Comparison of ENCODE assay signal across 25 mouse cellular contexts in the genomic region with DNA sequence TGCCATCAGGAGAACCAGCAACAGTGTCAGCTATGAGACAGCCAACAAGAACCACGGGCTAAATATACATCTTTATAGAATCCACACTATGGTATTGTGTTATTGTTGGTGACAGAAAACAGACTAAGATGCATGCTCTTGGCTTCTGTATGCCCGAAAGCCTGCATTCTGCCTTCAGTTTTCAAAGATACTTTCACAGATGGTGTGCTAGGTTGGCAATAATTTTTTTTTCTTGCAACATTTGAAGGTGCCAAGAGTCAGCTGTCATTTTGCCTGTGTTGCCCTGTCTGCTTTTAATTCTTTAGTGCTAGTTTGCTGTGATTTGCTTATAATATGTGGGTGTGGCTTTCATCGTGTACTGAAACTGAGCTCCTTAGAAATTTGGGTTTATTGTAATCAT.
A peak's percentile ranks its signal among the peaks of the same experiment; 100 is the strongest.
DNase-seq lines count a peak whose midpoint lies in the region; ATAC-seq and TF ChIP-seq lines count a peak whose summit lies in the region.
"Had no signal": no experiment of that assay in that cellular context is flagged by ENCODE, and none has a peak within 500 bp of the region (broad histone marks: within the 10 kb centered on the region; RNA-seq: fewer than 3 reads in every experiment).

No protein-coding gene starts in this region.

- no peaks in the 10 kb centered on the region for H3K36me3 ChIP-seq in forebrain, embryonic 15.5 days
- no peaks in the 10 kb centered on the region for H3K36me3 ChIP-seq in forebrain, embryonic 10.5 days (replicated peaks)
- H3K36me3 ChIP-seq: embryonic facial prominence, embryonic 12.5 days; embryonic facial prominence, embryonic 15.5 days; heart, embryonic 10.5 days; heart, embryonic 13.5 days; hindbrain, embryonic 12.5 days; hindbrain, embryonic 15.5 days had no signal

- WGBS in forebrain, embryonic 15.5 days, result 60% methylated on average over 3 of the region's 3 CpGs
- WGBS in forebrain, embryonic 10.5 days, result 92% methylated on average over 3 of the region's 3 CpGs

- no peak for DNase-seq in forebrain, embryonic 10.5 days (ENCODE audit: extremely low spot score, low spot score)
- peak; percentile 24 for DNase-seq in layer of hippocampus, adult 9-11 months
- no peak for DNase-seq in layer of hippocampus, postnatal 36 days
- DNase-seq in brain, embryonic 14.5 days (ENCODE audit: low read depth), result peak; percentile 69
- DNase-seq in telencephalon, adult 2 months (ENCODE audit: low read depth, low spot score), result peak; percentile 23
- DNase-seq: adrenal gland, adult 2 months; adrenal gland, postnatal 14 days; cerebellum, adult 11-12 months; cerebellum, adult 8-10 months; cerebellum, postnatal 25 days; gastrocnemius, postnatal 10 days; gastrocnemius, postnatal 36 days; heart, adult 2 months; heart, postnatal 14 days; kidney, adult 2 months had no signal

- TF ChIP-seq POLR2A in brain, embryonic 14.5 days (IDR thresholded peaks at IDR 0.05; ENCODE audit: borderline replicate concordance, extremely low read depth, insufficient read depth, insufficient read length, poor library complexity, severe bottlenecking), result no peak

- H3K9ac ChIP-seq in forebrain, embryonic 15.5 days (replicated peaks), result no peak overlapping the region
- H3K9ac ChIP-seq: embryonic facial prominence, embryonic 12.5 days; embryonic facial prominence, embryonic 15.5 days; heart, embryonic 13.5 days; hindbrain, embryonic 12.5 days; hindbrain, embryonic 15.5 days had no signal

- H3K4me1 ChIP-seq in forebrain, embryonic 15.5 days, result peaks cover 5% of the 10 kb centered on the region
- H3K4me1 ChIP-seq in forebrain, embryonic 10.5 days, result peaks cover 6% of the 10 kb centered on the region; the same call in 1 of the 2 replicates
- H3K4me1 ChIP-seq: embryonic facial prominence, embryonic 12.5 days; heart, embryonic 13.5 days; hindbrain, embryonic 12.5 days; hindbrain, embryonic 15.5 days had no signal

- H3K9me3 ChIP-seq in forebrain, embryonic 15.5 days, result no peaks in the 10 kb centered on the region
- H3K9me3 ChIP-seq in forebrain, embryonic 10.5 days, result no peaks in the 10 kb centered on the region
- H3K9me3 ChIP-seq: embryonic facial prominence, embryonic 12.5 days; embryonic facial prominence, embryonic 15.5 days; heart, embryonic 10.5 days; heart, embryonic 13.5 days; hindbrain, embryonic 12.5 days; hindbrain, embryonic 15.5 days had no signal

- no peak for TF ChIP-seq CTCF in brain, embryonic 14.5 days (IDR thresholded peaks at IDR 0.05; ENCODE audit: borderline replicate concordance, extremely low read depth, insufficient read depth, insufficient read length)

- no peak overlapping the region for H3K4me2 ChIP-seq in forebrain, embryonic 15.5 days (replicated peaks)
- H3K4me2 ChIP-seq: embryonic facial prominence, embryonic 12.5 days; embryonic facial prominence, embryonic 15.5 days; heart, embryonic 13.5 days; hindbrain, embryonic 12.5 days; hindbrain, embryonic 15.5 days had no signal

- 0 out of 2 replicates have a peak overlapping the region, but pooled peaks have one; percentile 20 for H3K27ac ChIP-seq in forebrain, embryonic 15.5 days (replicated peaks)
- no peak overlapping the region for H3K27ac ChIP-seq in forebrain, embryonic 10.5 days
- H3K27ac ChIP-seq: embryonic facial prominence, embryonic 12.5 days; embryonic facial prominence, embryonic 15.5 days; heart, adult 2 months; heart, embryonic 10.5 days; heart, embryonic 13.5 days; hindbrain, embryonic 12.5 days; hindbrain, embryonic 15.5 days had no signal

- ATAC-seq in forebrain, embryonic 15.5 days (replicated peaks), result no peak
- ATAC-seq in megakaryocyte, adult 5-6 weeks (ENCODE audit: poor library complexity, severe bottlenecking), result no peak
- ATAC-seq: CD4-positive, CD25-positive, alpha-beta regulatory T cell, adult 4 months; intestine, postnatal 0 days had no signal

- peaks cover 5% of the 10 kb centered on the region; the same call in 1 of the 2 replicates for H3K27me3 ChIP-seq in forebrain, embryonic 15.5 days
- H3K27me3 ChIP-seq in forebrain, embryonic 10.5 days (ENCODE audit: poor library complexity, severe bottlenecking), result peaks cover 11% of the 10 kb centered on the region

- H3K4me3 ChIP-seq in forebrain, embryonic 15.5 days, result no peak overlapping the region
- H3K4me3 ChIP-seq in forebrain, embryonic 10.5 days, result no peak overlapping the region
- H3K4me3 ChIP-seq: embryonic facial prominence, embryonic 12.5 days; embryonic facial prominence, embryonic 15.5 days; heart, adult 2 months; heart, embryonic 10.5 days; heart, embryonic 13.5 days; hindbrain, embryonic 12.5 days; hindbrain, embryonic 15.5 days had no signal

Comparison
In these comparisons a context has a peak if more than half of its experiments do, and no peak if none do; other contexts are left out.
1. DNase-seq: peak in layer of hippocampus, adult 9-11 months (single experiment), brain, embryonic 14.5 days (single experiment) and telencephalon, adult 2 months (single experiment); none in forebrain, embryonic 10.5 days (single experiment) and layer of hippocampus, postnatal 36 days (0 of 2).